Mouse (Mus musculus) telencephalon, adult 2 months (tissue): ENCODE measurements at regions not wholly inside any gene's neighbourhood (a gene's known extent, or its start where the extent isn't known, plus 50 kb on each side); places are given as distances from the start of the nearest gene placed in this dataset.
A peak's percentile ranks its signal among the peaks of the same experiment; 100 is the strongest.

ENCODE experiments used
- DNase-seq: peaks from one replicate; pipeline ENCODE4 v3.0.0-alpha.2; 2011; ENCODE audit warnings: low read depth, low spot score

DNA sequence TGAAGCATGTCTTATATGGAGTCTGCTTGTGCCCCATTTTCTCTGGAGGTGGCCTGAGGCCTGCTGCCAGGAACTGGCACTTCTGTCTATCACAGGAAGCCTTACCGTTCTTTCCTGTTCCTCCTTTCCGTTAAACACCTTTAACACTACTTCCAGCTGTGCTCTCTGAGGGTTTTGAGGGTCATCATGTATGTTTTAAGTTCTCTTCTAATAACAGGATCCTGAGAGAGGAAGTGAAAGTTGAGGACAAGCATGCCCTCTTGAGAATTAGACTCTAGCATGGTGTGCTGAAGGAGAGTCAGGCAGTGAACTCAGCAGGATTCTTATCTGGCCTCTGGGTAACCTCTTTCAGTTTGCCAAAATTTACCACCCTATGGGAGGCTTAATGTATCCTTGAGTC is 418.0 kb upstream of the 9430069I07Rik start:
- no peak for DNase-seq

DNA sequence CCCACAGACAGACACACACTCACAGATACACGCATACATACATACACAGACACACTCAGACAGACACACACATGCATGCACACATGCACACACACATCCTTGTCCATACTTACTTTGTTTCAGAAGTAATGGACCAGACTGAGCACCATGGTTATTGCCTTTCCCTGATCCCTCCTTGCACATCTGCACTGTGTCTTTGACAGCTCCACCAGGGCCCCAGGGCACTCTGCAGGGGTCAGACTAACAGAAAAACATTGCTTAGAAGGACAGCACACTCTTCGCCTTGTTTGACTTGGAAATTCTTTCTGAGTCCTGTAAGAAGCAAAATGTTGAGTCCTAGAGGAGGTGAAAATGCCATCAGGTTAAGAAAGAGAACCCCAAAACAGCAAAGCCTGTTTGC is 394.1 kb upstream of the 9430069I07Rik start:
- no peak for DNase-seq

DNA sequence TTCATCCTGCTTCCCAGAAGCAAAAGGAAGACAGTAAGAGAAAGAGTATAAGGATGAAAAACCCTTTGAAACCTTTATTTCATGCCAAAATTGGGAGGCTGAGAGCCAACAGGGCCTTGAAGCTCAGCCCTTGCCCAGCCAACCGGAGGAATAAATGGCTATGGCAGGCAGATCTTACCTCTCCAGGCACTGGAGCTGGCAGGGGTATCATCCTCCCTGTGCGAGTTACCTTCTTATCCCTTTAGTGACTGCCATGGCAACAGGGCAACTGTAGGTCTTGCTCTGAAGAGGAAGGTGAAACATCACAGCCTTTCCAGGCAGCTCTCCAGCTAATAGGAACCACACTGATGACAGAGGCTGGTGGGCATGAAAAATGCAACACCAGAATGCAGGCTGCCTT is 393.3 kb upstream of the 9430069I07Rik start:
- no peak for DNase-seq

DNA sequence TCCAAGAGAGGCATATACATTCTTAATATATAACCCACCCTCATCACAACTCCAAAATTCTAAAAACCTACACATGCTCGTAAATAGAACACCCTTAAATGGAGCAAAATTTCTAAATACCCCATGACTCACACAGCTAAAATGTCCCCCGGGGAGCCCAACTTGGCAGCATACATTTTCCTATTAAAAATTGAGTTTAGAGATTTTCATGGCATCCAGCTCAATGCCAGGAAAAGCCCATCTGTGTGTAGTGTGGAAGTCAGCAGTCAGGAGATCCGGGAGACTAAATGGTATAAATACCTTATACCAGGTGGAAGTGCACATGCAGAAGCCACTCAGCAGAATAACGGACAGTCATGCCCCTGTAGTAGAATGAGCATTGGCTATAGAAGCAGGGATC is 389.4 kb upstream of the 9430069I07Rik start:
- peak; percentile 47 for DNase-seq

DNA sequence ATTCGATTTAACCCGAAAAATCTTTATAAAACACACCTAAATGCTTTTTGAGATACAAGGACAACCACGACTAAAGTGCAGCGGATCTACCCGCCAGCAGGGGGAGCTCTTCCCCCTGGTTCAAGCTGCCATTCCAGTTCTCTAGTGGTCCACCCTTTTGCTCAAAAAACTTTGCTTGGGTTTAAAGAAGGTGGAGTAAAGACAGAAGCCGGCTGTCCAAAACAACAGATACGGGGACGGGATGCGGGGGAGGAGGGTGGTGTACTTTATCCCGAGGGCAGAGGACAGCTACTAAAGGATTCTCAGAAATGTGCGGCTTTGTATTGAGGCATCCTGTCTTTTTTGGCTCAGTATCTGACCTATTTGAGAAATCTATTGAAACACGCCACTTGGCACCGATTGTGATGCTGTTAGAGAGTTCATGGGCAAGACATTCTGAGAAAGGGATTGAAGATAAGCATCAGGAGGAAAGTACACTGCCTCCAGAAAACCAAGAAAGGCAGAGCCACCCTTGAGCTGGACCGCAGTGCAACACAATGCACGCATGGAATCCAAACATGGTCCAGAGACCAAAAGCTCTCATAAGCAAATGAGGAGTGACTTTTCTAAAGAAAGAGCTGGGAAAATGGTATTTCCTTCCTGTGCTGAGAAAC is 385.6 kb upstream of the 9430069I07Rik start:
- DNase-seq, result no peak

DNA sequence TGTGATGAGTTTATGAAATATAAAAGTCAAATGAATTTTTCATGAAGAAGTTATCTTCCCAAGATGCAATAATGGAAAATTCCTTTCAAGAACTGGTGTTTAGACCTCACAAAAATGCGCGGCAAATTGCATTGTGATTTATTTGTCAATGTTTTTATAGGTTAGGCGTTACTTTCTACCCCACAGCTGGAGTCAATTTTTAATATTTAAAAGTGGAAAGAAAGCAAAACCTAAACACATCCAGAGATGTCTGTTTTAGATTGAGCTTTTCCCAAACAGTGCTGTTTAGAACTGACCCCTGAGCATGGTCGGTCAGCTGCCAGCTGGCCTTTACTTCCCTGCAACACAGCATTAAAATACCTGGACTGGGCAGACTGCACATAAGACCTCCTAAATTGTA is 383.8 kb upstream of the 9430069I07Rik start:
- DNase-seq, result no peak
